Mouse (Mus musculus): ENCODE results near the gene Atp8b5. TPM values are rescaled to one million over a fixed set of nuclear protein-coding genes. Genes with fewer than 3 reads are reported as not detected.

The Atp8b5 gene
- polyA plus RNA-seq, 1 experiment from 2014 or later: 0.79 TPM

DNA sequence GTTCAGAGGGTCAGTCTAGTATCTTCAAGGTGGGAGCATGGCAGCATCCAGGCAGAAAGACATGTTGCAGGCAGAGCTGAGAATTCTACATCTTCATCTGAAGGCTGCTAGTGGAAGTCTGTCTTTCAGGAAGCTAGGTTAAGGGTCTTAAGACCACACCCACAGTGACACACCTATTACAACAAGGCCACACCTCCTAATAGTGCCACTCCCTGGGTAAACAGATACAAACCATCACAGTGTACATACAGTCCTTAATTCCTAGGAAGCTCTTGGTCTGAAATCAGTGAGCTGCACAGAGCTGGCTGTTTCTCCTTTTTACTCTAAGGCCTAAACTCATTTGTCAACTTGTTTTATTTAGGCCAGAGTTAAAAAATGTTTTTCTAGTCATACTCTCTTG is 120.0 kb downstream of the Atp8b5 start:
- H3K27ac ChIP-seq: no peak overlapping the region
- peaks cover 12% of the 10 kb centered on the region for H3K4me1 ChIP-seq
- no peak overlapping the region for H3K4me3 ChIP-seq
- H3K27me3 ChIP-seq: no peaks in the 10 kb centered on the region
- H3K9me3 ChIP-seq (replicated peaks): no peaks in the 10 kb centered on the region
- no peak overlapping the region for H3K9ac ChIP-seq
- ATAC-seq: no peak
- H3K4me2 ChIP-seq: no peak overlapping the region
- no peaks in the 10 kb centered on the region for H3K36me3 ChIP-seq (ENCODE audit: poor library complexity, severe bottlenecking)

DNA sequence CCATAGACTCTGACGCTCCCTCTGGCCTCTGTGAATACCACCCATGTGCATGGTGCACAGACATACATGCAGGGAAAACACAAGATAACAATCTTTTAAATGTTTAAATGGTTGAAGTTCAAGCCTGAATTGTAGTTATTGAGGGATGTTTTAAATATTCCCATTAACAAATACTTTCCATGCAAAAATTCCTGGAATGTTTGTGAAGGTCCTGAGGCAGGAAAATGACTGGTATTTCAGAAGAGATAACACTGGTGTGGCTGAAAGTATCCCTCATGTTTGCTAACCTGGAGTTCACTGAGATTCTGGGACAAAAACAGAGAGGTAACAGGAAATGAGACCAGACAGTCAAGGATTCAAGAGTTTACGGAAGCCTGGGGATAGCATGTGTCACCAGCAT is 122.4 kb downstream of the Atp8b5 start:
- H3K4me2 ChIP-seq: no peak overlapping the region
- H3K4me1 ChIP-seq: no peaks in the 10 kb centered on the region
- no peak overlapping the region for H3K27ac ChIP-seq
- whole genome bisulfite sequencing: 93% methylated on average over 2 of the region's 2 CpGs
- H3K9ac ChIP-seq: no peak overlapping the region
- no peaks in the 10 kb centered on the region for H3K36me3 ChIP-seq (ENCODE audit: poor library complexity, severe bottlenecking)
- H3K4me3 ChIP-seq: no peak overlapping the region
- no peak for ATAC-seq
- H3K27me3 ChIP-seq: no peaks in the 10 kb centered on the region
- no peaks in the 10 kb centered on the region for H3K9me3 ChIP-seq (replicated peaks)

DNA sequence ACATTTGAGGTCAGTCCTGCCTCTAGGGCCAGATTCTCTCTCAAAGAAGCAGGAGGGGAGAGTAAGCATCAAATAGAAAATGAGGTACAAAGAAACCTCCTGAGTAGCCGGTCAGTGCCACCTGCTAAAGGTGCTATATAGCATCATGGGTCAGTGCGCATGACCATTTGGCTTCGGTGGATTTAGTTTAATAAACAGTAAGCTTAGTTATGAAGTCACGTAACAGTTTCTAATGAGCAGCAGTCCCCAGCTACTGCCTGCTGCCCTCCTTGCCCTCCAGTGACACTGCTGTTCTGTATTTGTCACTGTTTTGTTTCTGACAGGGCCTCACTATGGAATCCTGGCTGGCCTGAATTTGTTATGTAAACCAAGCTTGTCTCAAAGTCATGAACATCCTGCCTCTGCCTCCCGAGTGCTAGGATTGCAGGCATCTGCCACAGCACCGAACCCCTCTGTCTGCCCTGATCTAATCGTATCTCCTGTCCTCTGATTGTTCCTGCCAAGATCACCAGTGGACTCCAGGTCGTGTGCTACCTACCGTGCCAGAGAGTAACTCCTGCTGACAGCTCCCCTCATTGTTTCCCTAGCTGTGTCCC is 123.0 kb downstream of the Atp8b5 start:
- H3K27me3 ChIP-seq: no peaks in the 10 kb centered on the region
- H3K4me2 ChIP-seq: no peak overlapping the region
- no peak overlapping the region for H3K4me3 ChIP-seq
- WGBS: 67% methylated on average over 9 of the region's 9 CpGs
- H3K9me3 ChIP-seq (replicated peaks): no peaks in the 10 kb centered on the region
- H3K4me1 ChIP-seq: no peaks in the 10 kb centered on the region
- no peak overlapping the region for H3K27ac ChIP-seq
- H3K9ac ChIP-seq: no peak overlapping the region
- no peaks in the 10 kb centered on the region for H3K36me3 ChIP-seq (ENCODE audit: poor library complexity, severe bottlenecking)
- ATAC-seq: no peak

DNA sequence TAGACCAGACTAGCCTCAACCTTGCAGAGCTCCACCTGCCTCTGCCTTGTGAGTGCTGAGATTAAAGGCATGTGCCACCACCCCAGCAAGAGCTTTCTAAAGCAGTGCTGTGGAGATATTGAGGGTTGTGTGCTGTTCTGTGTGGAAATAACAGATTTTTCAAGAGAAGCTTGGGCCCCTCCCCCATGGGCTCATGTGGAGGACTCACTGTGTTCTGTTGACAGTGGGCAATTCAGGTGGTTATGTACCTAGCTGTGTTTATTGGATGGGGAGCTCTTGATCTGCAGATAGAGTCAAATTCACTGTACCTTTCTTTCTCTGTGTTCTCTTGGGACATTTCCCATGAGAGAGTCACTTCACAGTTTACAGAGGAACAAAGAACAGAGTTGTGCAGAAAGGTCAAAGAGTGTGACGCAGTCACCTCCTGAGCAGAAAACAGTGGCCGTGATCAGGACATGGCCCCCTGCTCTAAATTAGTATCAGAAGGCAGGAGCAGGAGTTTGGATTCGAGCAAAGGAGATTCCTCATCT is 124.6 kb downstream of the Atp8b5 start:
- Histone ChIP-seq H3K27me3 (no peaks in the 10 kb centered on the region), H3K36me3 (ENCODE audit: poor library complexity, severe bottlenecking) (no peaks in the 10 kb centered on the region), H3K27ac (no peak overlapping the region), H3K4me2 (no peak overlapping the region), H3K9me3 (replicated peaks) (no peaks in the 10 kb centered on the region), H3K4me3 (no peak overlapping the region), H3K9ac (no peak overlapping the region; the same call in 1 of the 2 replicates), H3K4me1 (no peaks in the 10 kb centered on the region)
- 88% methylated on average over 3 of the region's 3 CpGs for WGBS
- ATAC-seq: no peak

DNA sequence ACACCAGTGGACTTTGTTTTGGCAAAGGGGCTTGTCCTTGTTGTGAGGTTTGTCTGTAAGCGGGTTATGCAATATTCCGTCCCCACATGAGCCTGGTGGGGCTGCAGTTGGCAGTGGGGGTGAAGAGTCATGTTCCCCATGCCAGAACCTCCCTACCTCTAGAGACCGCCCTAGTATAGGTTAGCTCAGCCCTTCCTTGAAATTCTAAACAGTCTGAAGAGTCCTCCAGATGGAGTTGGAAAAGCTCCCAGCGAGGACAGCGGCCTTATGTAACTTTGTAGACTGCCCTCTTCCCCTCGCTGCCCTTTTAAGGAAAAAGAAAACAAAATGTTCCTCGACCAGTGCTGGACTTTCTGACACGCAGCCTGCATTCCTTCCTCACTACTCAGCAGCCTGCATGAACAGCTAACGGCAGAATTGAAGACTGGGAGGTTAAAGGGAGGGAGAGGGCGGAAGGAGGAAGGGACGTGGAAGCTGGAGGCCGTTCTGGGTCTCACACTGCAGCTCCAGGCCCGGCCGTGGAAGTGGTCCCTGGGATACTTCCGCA is 127.5 kb downstream of the Atp8b5 start:
- H3K4me1 ChIP-seq: peaks cover 13% of the 10 kb centered on the region
- no peak overlapping the region for H3K27ac ChIP-seq
- H3K4me2 ChIP-seq: no peak overlapping the region
- H3K36me3 ChIP-seq (ENCODE audit: poor library complexity, severe bottlenecking): no peaks in the 10 kb centered on the region
- no peak overlapping the region for H3K4me3 ChIP-seq
- WGBS: 76% methylated on average over 15 of the region's 15 CpGs
- H3K9ac ChIP-seq: no peak overlapping the region
- ATAC-seq: no peak
- H3K27me3 ChIP-seq: no peaks in the 10 kb centered on the region
- H3K9me3 ChIP-seq (replicated peaks): no peaks in the 10 kb centered on the region

DNA sequence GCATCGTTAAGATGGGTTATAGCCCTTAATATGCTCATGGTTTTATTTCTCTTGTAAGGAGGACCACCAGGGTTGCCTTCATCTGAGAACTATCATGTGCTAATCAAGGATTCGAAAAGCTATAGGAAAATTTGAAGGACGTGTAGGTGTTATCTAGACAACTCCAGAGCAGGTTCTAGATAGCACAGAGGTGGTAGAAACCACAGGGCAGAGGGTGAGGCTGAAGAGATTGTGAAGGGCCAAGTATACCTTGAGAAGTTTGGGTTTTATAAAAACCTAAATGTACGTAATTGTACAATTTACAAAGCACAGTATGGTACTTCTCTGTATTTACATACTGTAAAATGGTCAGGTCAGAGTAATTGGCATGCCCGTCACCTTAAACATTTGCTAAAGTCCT is 128.2 kb downstream of the Atp8b5 start:
- H3K36me3 ChIP-seq (ENCODE audit: poor library complexity, severe bottlenecking): no peaks in the 10 kb centered on the region

DNA sequence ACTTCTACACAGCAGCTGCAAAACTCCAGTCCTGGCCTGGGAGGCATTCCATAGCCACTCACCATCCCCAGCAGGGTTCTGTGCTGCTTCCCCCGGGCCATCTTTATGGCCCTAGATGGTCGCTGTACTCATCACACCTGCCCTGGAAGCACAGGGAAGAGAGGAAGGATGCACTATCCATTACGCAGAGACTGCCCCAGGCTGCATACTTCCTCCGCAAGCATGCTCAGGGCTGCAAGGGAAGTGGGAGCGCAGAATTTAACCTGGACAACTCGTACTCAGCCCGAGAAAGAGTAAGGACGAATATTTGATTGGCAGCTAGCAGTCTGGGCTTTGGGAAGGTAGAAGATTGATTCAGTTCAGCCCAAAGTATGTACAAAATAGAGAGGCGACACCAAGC is 128.9 kb downstream of the Atp8b5 start:
- H3K9ac ChIP-seq: no peak overlapping the region
- no peak for ATAC-seq
- H3K4me2 ChIP-seq: no peak overlapping the region
- 77% methylated on average over 9 of the region's 9 CpGs for WGBS
- no peaks in the 10 kb centered on the region for H3K27me3 ChIP-seq
- H3K4me3 ChIP-seq: no peak overlapping the region
- H3K4me1 ChIP-seq: peaks cover 14% of the 10 kb centered on the region
- no peak overlapping the region for H3K27ac ChIP-seq
- H3K9me3 ChIP-seq (replicated peaks): no peaks in the 10 kb centered on the region
- no peaks in the 10 kb centered on the region for H3K36me3 ChIP-seq (ENCODE audit: poor library complexity, severe bottlenecking)

More for the DNA sequence above, 128.2 kb downstream of the Atp8b5 start:
- no peaks in the 10 kb centered on the region for H3K9me3 ChIP-seq (replicated peaks)
- no peak for ATAC-seq
- WGBS: 87% methylated on average over 5 of the region's 5 CpGs
- peaks cover 13% of the 10 kb centered on the region for H3K4me1 ChIP-seq
- H3K9ac ChIP-seq: no peak overlapping the region
- H3K4me3 ChIP-seq: no peak overlapping the region
- H3K27ac ChIP-seq: no peak overlapping the region
- H3K27me3 ChIP-seq: no peaks in the 10 kb centered on the region
- no peak overlapping the region for H3K4me2 ChIP-seq

DNA sequence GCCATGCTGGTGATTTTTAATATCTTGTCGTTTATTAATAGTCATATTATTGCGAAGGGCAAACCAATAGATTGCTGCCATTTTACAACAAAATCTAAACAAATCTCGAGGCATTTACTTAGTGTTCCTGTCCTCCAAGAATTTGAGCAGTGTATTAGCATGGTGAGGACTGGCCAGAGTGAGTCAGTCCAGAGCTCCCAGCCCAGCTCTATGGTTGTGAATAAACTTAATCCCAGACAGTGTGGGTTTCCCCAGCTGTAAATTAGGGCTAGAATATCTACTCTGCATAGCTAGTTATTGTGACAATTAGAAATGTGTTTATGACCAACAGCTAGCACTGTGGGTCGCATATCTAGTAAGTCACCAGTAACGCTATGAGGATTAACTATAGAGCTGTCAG is 129.4 kb downstream of the Atp8b5 start:
- Histone ChIP-seq H3K27me3 (no peaks in the 10 kb centered on the region), H3K4me2 (no peak overlapping the region), H3K27ac (no peak overlapping the region), H3K4me1 (peaks cover 19% of the 10 kb centered on the region), H3K9ac (no peak overlapping the region), H3K9me3 (replicated peaks) (no peaks in the 10 kb centered on the region), H3K36me3 (ENCODE audit: poor library complexity, severe bottlenecking) (no peaks in the 10 kb centered on the region), H3K4me3 (no peak overlapping the region)
- no peak for ATAC-seq
- 86% methylated on average over 5 of the region's 5 CpGs for WGBS

DNA sequence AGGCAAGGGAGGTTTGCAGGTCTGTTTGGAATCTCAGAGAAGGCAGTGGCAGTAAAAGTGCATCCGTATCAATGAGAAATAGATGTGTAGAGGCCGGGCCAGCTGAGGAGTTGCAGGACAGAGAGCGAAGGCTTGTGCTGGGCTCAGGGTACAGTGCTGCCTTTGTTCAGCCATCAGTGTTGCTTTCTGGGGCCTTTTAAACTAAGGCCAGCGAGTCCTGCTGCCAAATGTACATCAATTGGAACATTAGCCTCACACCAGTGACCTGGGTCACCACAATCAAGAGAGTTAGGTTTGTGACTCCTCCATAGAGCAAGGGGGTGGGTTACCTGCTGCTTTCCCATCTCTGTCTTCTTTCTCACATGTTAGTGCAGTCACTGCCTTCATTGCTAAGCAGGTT is 131.1 kb downstream of the Atp8b5 start:
- no peak for ATAC-seq
- 55% methylated on average over 4 of the region's 4 CpGs for WGBS
- H3K27ac ChIP-seq: no peak overlapping the region

DNA sequence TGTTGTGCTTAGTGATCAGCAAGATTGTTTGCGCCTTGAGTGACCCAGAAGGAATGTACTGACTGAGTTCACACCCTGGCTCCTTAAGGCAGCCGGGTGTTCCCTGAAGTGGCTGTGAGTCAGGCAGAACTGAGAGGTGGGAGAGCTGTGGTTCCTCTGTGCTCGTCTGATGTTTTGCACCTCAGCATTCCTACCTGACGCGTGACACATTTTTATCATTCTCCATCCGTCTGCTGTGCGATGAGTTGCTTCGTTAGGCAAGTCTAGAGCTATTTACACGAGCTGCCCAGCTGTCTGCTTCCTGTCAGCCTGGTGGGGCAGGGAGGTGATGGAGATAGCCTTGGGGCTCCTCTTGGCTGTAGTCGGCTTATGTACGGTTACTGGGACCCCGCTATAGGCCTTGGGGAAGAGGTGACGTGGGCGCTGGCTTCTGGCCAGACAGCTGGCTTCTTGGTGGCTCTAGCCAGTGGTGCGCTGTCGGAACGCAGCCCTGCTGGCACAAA is 131.9 kb downstream of the Atp8b5 start:
- no peak overlapping the region for H3K9ac ChIP-seq
- no peaks in the 10 kb centered on the region for H3K9me3 ChIP-seq (replicated peaks)
- 0 out of 2 replicates have a peak, but pooled peaks have one; percentile 19 for ATAC-seq
- WGBS: 60% methylated on average over 17 of the region's 17 CpGs
- H3K4me2 ChIP-seq: no peak overlapping the region
- H3K4me3 ChIP-seq: no peak overlapping the region
- H3K27me3 ChIP-seq: no peaks in the 10 kb centered on the region
- H3K4me1 ChIP-seq: peaks cover 20% of the 10 kb centered on the region
- no peaks in the 10 kb centered on the region for H3K36me3 ChIP-seq (ENCODE audit: poor library complexity, severe bottlenecking)
- no peak overlapping the region for H3K27ac ChIP-seq

More for the DNA sequence above, 131.1 kb downstream of the Atp8b5 start:
- H3K4me1 ChIP-seq: peaks cover 20% of the 10 kb centered on the region
- no peaks in the 10 kb centered on the region for H3K27me3 ChIP-seq
- H3K4me3 ChIP-seq: no peak overlapping the region
- H3K9ac ChIP-seq: no peak overlapping the region; the same call in 1 of the 2 replicates
- H3K36me3 ChIP-seq (ENCODE audit: poor library complexity, severe bottlenecking): no peaks in the 10 kb centered on the region
- no peaks in the 10 kb centered on the region for H3K9me3 ChIP-seq (replicated peaks)
- H3K4me2 ChIP-seq: no peak overlapping the region

DNA sequence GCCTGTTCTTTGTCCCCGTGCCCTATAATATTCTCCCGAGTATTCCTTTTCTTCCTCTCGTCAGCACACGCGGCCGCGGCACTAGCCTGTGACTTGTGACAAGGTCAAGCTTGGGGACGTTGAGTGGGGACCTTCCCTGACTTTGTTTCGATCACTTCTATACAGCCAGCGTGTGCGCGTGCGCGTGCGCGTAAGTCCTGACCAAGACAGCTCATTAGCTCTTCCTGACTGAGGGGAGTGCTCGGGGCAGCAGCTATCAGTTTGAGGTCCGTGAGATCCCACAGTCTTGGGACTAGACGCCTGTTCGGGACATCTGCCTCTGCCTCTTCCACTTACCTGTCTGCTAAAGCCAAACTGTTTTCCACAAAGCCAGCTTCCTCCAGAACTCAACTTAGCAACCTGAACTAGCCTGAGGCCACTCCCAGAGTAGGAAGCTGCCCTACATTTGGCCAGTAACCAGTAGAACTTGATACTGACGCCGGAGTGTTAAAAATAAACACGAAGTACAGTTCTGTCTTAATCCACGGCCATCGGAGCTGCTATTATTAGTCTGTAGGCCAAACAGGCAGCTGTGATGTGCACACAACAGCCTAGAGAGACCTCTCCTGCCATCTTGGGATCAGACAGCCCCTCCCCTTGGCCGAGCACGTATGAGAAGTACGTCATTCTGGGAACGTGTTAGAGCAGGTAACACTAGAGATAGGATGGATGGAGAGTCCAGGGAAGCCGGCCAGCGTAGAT is 132.6 kb downstream of the Atp8b5 start:
- Histone ChIP-seq H3K4me1 (peaks cover 20% of the 10 kb centered on the region), H3K9ac (no peak overlapping the region), H3K4me3 (no peak overlapping the region), H3K27me3 (no peaks in the 10 kb centered on the region), H3K36me3 (ENCODE audit: poor library complexity, severe bottlenecking) (no peaks in the 10 kb centered on the region), H3K27ac (no peak overlapping the region), H3K9me3 (replicated peaks) (no peaks in the 10 kb centered on the region), H3K4me2 (no peak overlapping the region)
- no peak for ATAC-seq
- WGBS: 83% methylated on average over 31 of the region's 31 CpGs

DNA sequence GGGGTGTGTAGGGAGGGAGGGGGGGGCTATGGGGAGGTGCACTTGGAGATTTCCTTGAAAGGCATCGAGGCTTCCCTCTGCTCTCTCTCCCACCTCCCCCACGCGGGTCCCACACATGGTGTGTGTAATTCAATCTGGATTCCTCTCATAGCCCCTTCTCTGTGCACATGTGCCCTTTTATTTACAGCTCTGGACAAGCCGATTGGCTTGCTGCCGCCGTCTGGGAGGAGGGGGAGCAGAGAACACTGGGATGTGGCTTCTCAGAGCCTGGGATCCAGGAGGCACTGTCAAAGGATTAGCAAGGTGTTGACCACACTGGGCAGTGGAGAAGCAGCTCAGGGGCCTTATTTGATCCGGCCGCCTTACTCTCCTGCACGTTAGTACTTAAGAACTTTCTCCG is 134.0 kb downstream of the Atp8b5 start:
- Histone ChIP-seq H3K4me2 (no peak overlapping the region), H3K27me3 (no peaks in the 10 kb centered on the region), H3K9ac (no peak overlapping the region), H3K4me1 (peaks cover 24% of the 10 kb centered on the region), H3K27ac (no peak overlapping the region), H3K9me3 (replicated peaks) (no peaks in the 10 kb centered on the region), H3K4me3 (no peak overlapping the region), H3K36me3 (ENCODE audit: poor library complexity, severe bottlenecking) (no peaks in the 10 kb centered on the region)
- ATAC-seq: peak; percentile 39; the same call in 1 of the 2 replicates
- WGBS: 18% methylated on average over 10 of the region's 10 CpGs
